ENCODE assay signal across 12 mouse cellular contexts in genomic region chr4:136830272-136830823, GRCm38 (mm10). TPM values are rescaled to one million over a fixed set of nuclear protein-coding genes. Genes with fewer than 3 reads are reported as not detected.
DNase-seq lines count a peak whose midpoint lies in the region; ATAC-seq lines count a peak whose summit lies in the region.
"Had no signal": no experiment of that assay in that cellular context is flagged by ENCODE, and none has a peak within 500 bp of the region (broad histone marks: within the 10 kb centered on the region; RNA-seq: fewer than 3 reads in every experiment).

No protein-coding gene starts in this region.

- ATAC-seq in stomach, embryonic 15.5 days (ENCODE audit: insufficient read depth, low FRiP score, low read depth): no peak
- ATAC-seq: Patski had no signal

- peak; percentile 28 for DNase-seq in cerebellum, adult 9-11 months
- DNase-seq in cerebellum, postnatal 14 days: no peak
- DNase-seq in retina, postnatal 1 day: peak; percentile 53
- DNase-seq in retina, embryonic 14.5 days (ENCODE audit: low spot score): no peak
- DNase-seq in limb, embryonic 10.5 days (ENCODE audit: low spot score): no peak
- no peak for DNase-seq in layer of hippocampus, adult 8-10 months (ENCODE audit: low spot score in 2 of 2)
- DNase-seq in lung, postnatal 10 days: no peak
- DNase-seq: kidney, adult 9 months; right cerebral cortex, postnatal 25 days had no signal

- peak overlapping the region; percentile 14; the same call in 1 of the 2 replicates for H3K27ac ChIP-seq in limb, embryonic 10.5 days
- no peak overlapping the region for H3K27ac ChIP-seq in stomach, embryonic 15.5 days

- H3K9me3 ChIP-seq in limb, embryonic 10.5 days (replicated peaks): no peaks in the 10 kb centered on the region
- H3K9me3 ChIP-seq in stomach, embryonic 15.5 days: no peaks in the 10 kb centered on the region

- H3K4me3 ChIP-seq in limb, embryonic 10.5 days: peak overlapping the region; percentile 29
- no peak overlapping the region for H3K4me3 ChIP-seq in stomach, embryonic 15.5 days (replicated peaks)

- H3K4me1 ChIP-seq in limb, embryonic 10.5 days: peaks cover 75% of the 10 kb centered on the region
- peaks cover 63% of the 10 kb centered on the region for H3K4me1 ChIP-seq in stomach, embryonic 15.5 days

- H3K9ac ChIP-seq in stomach, embryonic 15.5 days: no peak overlapping the region

- peaks cover 8% of the 10 kb centered on the region for H3K36me3 ChIP-seq in limb, embryonic 10.5 days
- H3K36me3 ChIP-seq in stomach, embryonic 15.5 days: no peaks in the 10 kb centered on the region

- WGBS in limb, embryonic 10.5 days: 19% methylated on average over 9 of the region's 9 CpGs
- WGBS in stomach, embryonic 15.5 days: 67% methylated on average over 9 of the region's 9 CpGs

- peaks cover 39% of the 10 kb centered on the region for H3K27me3 ChIP-seq in limb, embryonic 10.5 days (ENCODE audit: low read depth, poor library complexity, severe bottlenecking)
- no peaks in the 10 kb centered on the region for H3K27me3 ChIP-seq in stomach, embryonic 15.5 days (replicated peaks)
- H3K27me3 ChIP-seq: Patski had no signal

- 0 out of 2 replicates have a peak overlapping the region, but pooled peaks have one; percentile 29 for H3K4me2 ChIP-seq in stomach, embryonic 15.5 days
- H3K4me2 ChIP-seq: heart, embryonic 11.5 days had no signal

RNA-seq across cellular contexts. Expression of gene Ephb2, which starts 5.4 kb away (rescaled TPM):
- 9.6 and 10.8 TPM in 2 replicates for polyA plus RNA-seq in limb, embryonic 10.5 days (2016; fragmentation: Nextera tagmentation; extraction: Ambion mirVana)
- 8.6 and 10.6 TPM in 2 replicates for polyA plus RNA-seq in stomach, embryonic 15.5 days (2015; fragmentation: Nextera tagmentation; extraction: Ambion mirVana)
- 10 to 100 TPM; 17.4 to 23.2 (median 19.8) TPM for total RNA-seq in layer of hippocampus, adult 8-10 months (2022)

RNA-seq across cellular contexts. Expression of gene C1qb, which starts 55.6 kb away (rescaled TPM):
- 10.6 TPM in 2 replicates for polyA plus RNA-seq in limb, embryonic 10.5 days (2016; fragmentation: Nextera tagmentation; extraction: Ambion mirVana)
- polyA plus RNA-seq in stomach, embryonic 15.5 days (2015; fragmentation: Nextera tagmentation; extraction: Ambion mirVana): 62.4 and 62.8 TPM in 2 replicates
- 100 to 1,000 TPM in 2 of 4 experiments, 10 to 100 TPM in 2; 48.7 to 305 (median 140) TPM for total RNA-seq in layer of hippocampus, adult 8-10 months (2022)
- polyA plus RNA-seq: Patski had no signal

Comparison
In these comparisons a context has a peak if more than half of its experiments do, and no peak if none do; other contexts are left out.
1. DNase-seq: peak in cerebellum, adult 9-11 months (single experiment) and retina, postnatal 1 day (single experiment); none in cerebellum, postnatal 14 days (0 of 2), retina, embryonic 14.5 days (single experiment), limb, embryonic 10.5 days (single experiment), layer of hippocampus, adult 8-10 months (0 of 2) and lung, postnatal 10 days (single experiment).